Mouse (Mus musculus) lung, postnatal 0 days (tissue): ENCODE measurements at regions not wholly inside any gene's neighbourhood (a gene's known extent, or its start where the extent isn't known, plus 50 kb on each side); places are given as distances from the start of the nearest gene placed in this dataset.

ENCODE experiments used
- CTCF ChIP-seq: IDR thresholded peaks from 2 replicates; pipeline ENCODE4 v1.5.1; 2016; ENCODE audit warnings: antibody characterized with exemption, mild to moderate bottlenecking
- EP300 ChIP-seq: IDR thresholded peaks from 2 replicates; pipeline ENCODE4 v1.6.1; 2016; ENCODE audit warnings: antibody characterized with exemption, mild to moderate bottlenecking, control low read depth

DNA sequence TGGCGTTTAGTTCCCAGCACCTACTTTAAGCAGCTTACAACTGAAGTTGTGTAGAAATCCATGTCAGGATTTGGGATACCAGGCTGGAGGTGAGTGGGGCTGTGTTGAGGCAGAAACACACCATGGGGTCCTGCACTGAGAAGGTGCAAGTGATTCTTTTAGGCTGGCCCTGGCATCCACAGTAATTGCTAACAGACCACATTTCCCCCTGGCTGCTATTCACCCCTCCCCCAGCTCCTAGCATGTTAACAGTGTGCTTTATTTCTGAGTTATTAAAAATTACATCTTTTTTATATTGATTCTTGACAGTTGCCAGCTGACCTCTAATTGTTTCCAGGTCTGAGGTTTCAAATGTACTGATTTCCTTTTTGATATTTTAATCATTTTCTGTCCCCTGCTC is 670.1 kb upstream of the 2610301B20Rik start:
- TF ChIP-seq CTCF (no peak), EP300 (no peak)
